Mouse (Mus musculus): Measurements from ENCODE around the gene Olfr350. TPM values are rescaled to one million over a fixed set of nuclear protein-coding genes. Genes with fewer than 3 reads are reported as not detected.

The Olfr350 gene
- not detected for polyA plus RNA-seq (2014; fragmentation: Illumina TruSeq; extraction: RNeasy Lipid Tissue Mini Kit (QIAGEN cat#74804); ENCODE audit: insufficient read depth, low read depth, low replicate concordance)

GRCm38 (mm10) chr2:36846010-36846409 lies at the start of gene Olfr350:
Olfr350 (plus strand) TSS chr2:36846310.

GRCm38 (mm10) chr2:36816932-36817331 lies 29.2 kb upstream of the Olfr350 start, which contains the start of gene Olfr3:
Olfr3 (minus strand) TSS chr2:36817032.

GRCm38 (mm10) chr2:36862560-36862959 lies 16.4 kb downstream of the Olfr350 start, which contains the start of gene Olfr351:
Olfr351 (minus strand) TSS chr2:36862660.

GRCm38 (mm10) chr2:36868160-36868559 lies 22.1 kb downstream of the Olfr350 start, which contains the start of gene Olfr352:
Olfr352 (plus strand) TSS chr2:36868460.

GRCm38 (mm10) chr2:36892836-36893235 lies 46.7 kb downstream of the Olfr350 start, which contains the start of gene Olfr353:
Olfr353 (minus strand) TSS chr2:36892936.

Other genes starting within 250 kb of the Olfr350 start
- not detected for gene Olfr345, start 206.3 kb upstream of the Olfr350 start, polyA plus RNA-seq (2014; fragmentation: Illumina TruSeq; extraction: RNeasy Lipid Tissue Mini Kit (QIAGEN cat#74804); ENCODE audit: insufficient read depth, low read depth, low replicate concordance)
- gene Olfr346, start 160.5 kb upstream of the Olfr350 start, polyA plus RNA-seq (2014; fragmentation: Illumina TruSeq; extraction: RNeasy Lipid Tissue Mini Kit (QIAGEN cat#74804); ENCODE audit: insufficient read depth, low read depth, low replicate concordance): not detected
- gene Olfr347, start 114.4 kb upstream of the Olfr350 start, polyA plus RNA-seq (2014; fragmentation: Illumina TruSeq; extraction: RNeasy Lipid Tissue Mini Kit (QIAGEN cat#74804); ENCODE audit: insufficient read depth, low read depth, low replicate concordance): not detected
- not detected for gene Olfr348, start 62.0 kb upstream of the Olfr350 start, polyA plus RNA-seq (2014; fragmentation: Illumina TruSeq; extraction: RNeasy Lipid Tissue Mini Kit (QIAGEN cat#74804); ENCODE audit: insufficient read depth, low read depth, low replicate concordance)
- gene Olfr50, start 55.8 kb upstream of the Olfr350 start, polyA plus RNA-seq (2014; fragmentation: Illumina TruSeq; extraction: RNeasy Lipid Tissue Mini Kit (QIAGEN cat#74804); ENCODE audit: insufficient read depth, low read depth, low replicate concordance): not detected
- gene Olfr3, start 29.3 kb upstream of the Olfr350 start, polyA plus RNA-seq (2014; fragmentation: Illumina TruSeq; extraction: RNeasy Lipid Tissue Mini Kit (QIAGEN cat#74804); ENCODE audit: insufficient read depth, low read depth, low replicate concordance): not detected
- not detected for gene Olfr351, start 16.4 kb downstream of the Olfr350 start, polyA plus RNA-seq (2014; fragmentation: Illumina TruSeq; extraction: RNeasy Lipid Tissue Mini Kit (QIAGEN cat#74804); ENCODE audit: insufficient read depth, low read depth, low replicate concordance)
- not detected for gene Olfr352, start 22.1 kb downstream of the Olfr350 start, polyA plus RNA-seq (2014; fragmentation: Illumina TruSeq; extraction: RNeasy Lipid Tissue Mini Kit (QIAGEN cat#74804); ENCODE audit: insufficient read depth, low read depth, low replicate concordance)
- not detected for gene Olfr353, start 46.6 kb downstream of the Olfr350 start, polyA plus RNA-seq (2014; fragmentation: Illumina TruSeq; extraction: RNeasy Lipid Tissue Mini Kit (QIAGEN cat#74804); ENCODE audit: insufficient read depth, low read depth, low replicate concordance)
- not detected for gene Olfr354, start 59.4 kb downstream of the Olfr350 start, polyA plus RNA-seq (2014; fragmentation: Illumina TruSeq; extraction: RNeasy Lipid Tissue Mini Kit (QIAGEN cat#74804); ENCODE audit: insufficient read depth, low read depth, low replicate concordance)
- gene Olfr355, start 82.6 kb downstream of the Olfr350 start, polyA plus RNA-seq (2014; fragmentation: Illumina TruSeq; extraction: RNeasy Lipid Tissue Mini Kit (QIAGEN cat#74804); ENCODE audit: insufficient read depth, low read depth, low replicate concordance): not detected
- not detected for gene Olfr356, start 90.8 kb downstream of the Olfr350 start, polyA plus RNA-seq (2014; fragmentation: Illumina TruSeq; extraction: RNeasy Lipid Tissue Mini Kit (QIAGEN cat#74804); ENCODE audit: insufficient read depth, low read depth, low replicate concordance)
- gene Olfr357, start 147.5 kb downstream of the Olfr350 start, polyA plus RNA-seq (2014; fragmentation: Illumina TruSeq; extraction: RNeasy Lipid Tissue Mini Kit (QIAGEN cat#74804); ENCODE audit: insufficient read depth, low read depth, low replicate concordance): not detected
- not detected for gene Olfr358, start 163.0 kb downstream of the Olfr350 start, polyA plus RNA-seq (2014; fragmentation: Illumina TruSeq; extraction: RNeasy Lipid Tissue Mini Kit (QIAGEN cat#74804); ENCODE audit: insufficient read depth, low read depth, low replicate concordance)
- not detected for gene Olfr360, start 219.4 kb downstream of the Olfr350 start, polyA plus RNA-seq (2014; fragmentation: Illumina TruSeq; extraction: RNeasy Lipid Tissue Mini Kit (QIAGEN cat#74804); ENCODE audit: insufficient read depth, low read depth, low replicate concordance)
- not detected for gene Olfr361, start 243.0 kb downstream of the Olfr350 start, polyA plus RNA-seq (2014; fragmentation: Illumina TruSeq; extraction: RNeasy Lipid Tissue Mini Kit (QIAGEN cat#74804); ENCODE audit: insufficient read depth, low read depth, low replicate concordance)